Comparison of ENCODE assay signal across 10 mouse cellular contexts in genomic region chr7:128540734-128541133, GRCm38 (mm10). TPM values are rescaled to one million over a fixed set of nuclear protein-coding genes. Genes with fewer than 3 reads are reported as not detected.
DNase-seq lines count a peak whose midpoint lies in the region; ATAC-seq and TF ChIP-seq lines count a peak whose summit lies in the region.
"Had no signal": no experiment of that assay in that cellular context is flagged by ENCODE, and none has a peak within 500 bp of the region (broad histone marks: within the 10 kb centered on the region; RNA-seq: fewer than 3 reads in every experiment).

No protein-coding gene starts in this region.

- no peak overlapping the region for H3K4me3 ChIP-seq in hindbrain, postnatal 0 days (ENCODE audit: low read length)
- no peak overlapping the region for H3K4me3 ChIP-seq in hindbrain, embryonic 14.5 days (replicated peaks; ENCODE audit: low read length)
- no peak overlapping the region for H3K4me3 ChIP-seq in midbrain, embryonic 10.5 days
- H3K4me3 ChIP-seq in midbrain, embryonic 16.5 days (ENCODE audit: low read depth, low read length) = no peak overlapping the region

- DNase-seq in hindbrain, postnatal 0 days (ENCODE audit: low spot score) = no peak
- no peak for DNase-seq in hindbrain, embryonic 14.5 days (ENCODE audit: low spot score)
- no peak for DNase-seq in midbrain, embryonic 10.5 days (ENCODE audit: low spot score)
- DNase-seq in heart, postnatal 10 days = peak; percentile 47 to 61
- DNase-seq in layer of hippocampus, postnatal 25 days (ENCODE audit: extremely low spot score in 1 of 2, low spot score in 1 of 2) = no peak
- no peak for DNase-seq in right cerebral cortex, postnatal 36 days (ENCODE audit: low spot score in 2 of 2)
- DNase-seq: cerebellum, adult 18-20 months; liver, postnatal 0 days had no signal

- peak overlapping the region; percentile 41; the same call in 1 of the 2 replicates for H3K27ac ChIP-seq in hindbrain, postnatal 0 days
- no peak overlapping the region for H3K27ac ChIP-seq in hindbrain, embryonic 14.5 days
- H3K27ac ChIP-seq in midbrain, embryonic 10.5 days (replicated peaks) = 0 out of 2 replicates have a peak overlapping the region, but pooled peaks have one; percentile 33
- H3K27ac ChIP-seq in midbrain, embryonic 16.5 days (ENCODE audit: low read length) = no peak overlapping the region

- no peak overlapping the region for H3K9ac ChIP-seq in hindbrain, postnatal 0 days (replicated peaks; ENCODE audit: low read length)
- H3K9ac ChIP-seq in hindbrain, embryonic 14.5 days = no peak overlapping the region
- no peak overlapping the region for H3K9ac ChIP-seq in midbrain, embryonic 16.5 days (ENCODE audit: low read depth, low read length)
- H3K9ac ChIP-seq: liver, postnatal 0 days had no signal

- no peak for ATAC-seq in hindbrain, postnatal 0 days
- no peak for ATAC-seq in hindbrain, embryonic 14.5 days (ENCODE audit: low FRiP score)
- ATAC-seq in midbrain, embryonic 16.5 days = no peak
- ATAC-seq: forebrain, embryonic 16.5 days; liver, postnatal 0 days had no signal

- no peaks in the 10 kb centered on the region for H3K9me3 ChIP-seq in hindbrain, postnatal 0 days (ENCODE audit: low read length)
- no peaks in the 10 kb centered on the region for H3K9me3 ChIP-seq in hindbrain, embryonic 14.5 days (ENCODE audit: control insufficient read depth, low read length)
- no peaks in the 10 kb centered on the region for H3K9me3 ChIP-seq in midbrain, embryonic 10.5 days (replicated peaks)
- H3K9me3 ChIP-seq in midbrain, embryonic 16.5 days (replicated peaks; ENCODE audit: control insufficient read depth, low read length, poor library complexity, severe bottlenecking) = no peaks in the 10 kb centered on the region

- H3K36me3 ChIP-seq in hindbrain, postnatal 0 days (ENCODE audit: insufficient read depth, low read length) = no peaks in the 10 kb centered on the region
- H3K36me3 ChIP-seq in hindbrain, embryonic 14.5 days (replicated peaks; ENCODE audit: control insufficient read depth, insufficient read depth) = no peaks in the 10 kb centered on the region
- peaks cover 17% of the 10 kb centered on the region for H3K36me3 ChIP-seq in midbrain, embryonic 10.5 days
- no peaks in the 10 kb centered on the region for H3K36me3 ChIP-seq in midbrain, embryonic 16.5 days (ENCODE audit: control insufficient read depth, insufficient read depth, low read length)

- peaks cover 19% of the 10 kb centered on the region for H3K4me1 ChIP-seq in hindbrain, postnatal 0 days (ENCODE audit: insufficient read depth, low read length)
- peaks cover 12% of the 10 kb centered on the region for H3K4me1 ChIP-seq in hindbrain, embryonic 14.5 days (replicated peaks; ENCODE audit: control insufficient read depth, insufficient read depth, low read length)
- H3K4me1 ChIP-seq in midbrain, embryonic 10.5 days = peaks cover 29% of the 10 kb centered on the region
- peaks cover 12% of the 10 kb centered on the region for H3K4me1 ChIP-seq in midbrain, embryonic 16.5 days (ENCODE audit: control insufficient read depth, insufficient read depth, low read length)

- H3K27me3 ChIP-seq in hindbrain, postnatal 0 days (ENCODE audit: insufficient read depth, low read length) = no peaks in the 10 kb centered on the region
- no peaks in the 10 kb centered on the region for H3K27me3 ChIP-seq in hindbrain, embryonic 14.5 days (ENCODE audit: control insufficient read depth, insufficient read depth, low read length)
- H3K27me3 ChIP-seq in midbrain, embryonic 10.5 days (ENCODE audit: low read depth, poor library complexity, severe bottlenecking) = peaks cover 21% of the 10 kb centered on the region
- H3K27me3 ChIP-seq in midbrain, embryonic 16.5 days (ENCODE audit: control insufficient read depth, insufficient read depth, low read depth, low read length) = no peaks in the 10 kb centered on the region

- no peak for TF ChIP-seq CTCF in hindbrain, postnatal 0 days (IDR thresholded peaks at IDR 0.05; ENCODE audit: low read depth)

- 75% methylated on average over 16 of the region's 16 CpGs for WGBS in hindbrain, postnatal 0 days
- 85% methylated on average over 16 of the region's 16 CpGs for WGBS in hindbrain, embryonic 14.5 days
- WGBS in midbrain, embryonic 10.5 days = 86% methylated on average over 16 of the region's 16 CpGs
- WGBS in midbrain, embryonic 16.5 days = 87% methylated on average over 16 of the region's 16 CpGs

- H3K4me2 ChIP-seq in hindbrain, postnatal 0 days (ENCODE audit: low read depth, low read length) = no peak overlapping the region
- H3K4me2 ChIP-seq in hindbrain, embryonic 14.5 days (replicated peaks) = no peak overlapping the region
- no peak overlapping the region for H3K4me2 ChIP-seq in midbrain, embryonic 16.5 days (ENCODE audit: low read length)

- intact Hi-C loops in heart, postnatal 10 days (cut with DNase I) = no loop called here

RNA-seq across cellular contexts. Expression of gene Bag3, which starts 17.3 kb away (rescaled TPM):
- total RNA-seq in hindbrain, postnatal 0 days (2014; rRNA removed) = 4.5 and 6.7 TPM in 2 replicates
- 4.7 and 5.2 TPM in 2 replicates for polyA plus RNA-seq in hindbrain, postnatal 0 days (2015; fragmentation: Nextera tagmentation; extraction: Ambion mirVana)
- polyA plus RNA-seq in hindbrain, embryonic 14.5 days (2014; fragmentation: Nextera tagmentation; extraction: Ambion mirVana) = 2.9 and 3.4 TPM in 2 replicates
- 6.4 and 7.2 TPM in 2 replicates for polyA plus RNA-seq in midbrain, embryonic 10.5 days (2016; fragmentation: Nextera tagmentation; extraction: Ambion mirVana)
- 1.9 and 2.8 TPM in 2 replicates for polyA plus RNA-seq in midbrain, embryonic 16.5 days (2015; fragmentation: Nextera tagmentation; extraction: Ambion mirVana)
- total RNA-seq in heart, postnatal 10 days (2021) = 100 to 1,000 TPM; 157 to 160 TPM
- total RNA-seq in layer of hippocampus, postnatal 25 days (2021) = 1 to 10 TPM; 9.7 TPM

Comparison
In these comparisons a context has a peak if more than half of its experiments do, and no peak if none do; other contexts are left out.
1. H3K27ac ChIP-seq: peak in hindbrain, postnatal 0 days (single experiment) and midbrain, embryonic 10.5 days (single experiment); none in hindbrain, embryonic 14.5 days (single experiment) and midbrain, embryonic 16.5 days (single experiment).
2. DNase-seq: peak in heart, postnatal 10 days (2 of 2); none in hindbrain, postnatal 0 days (single experiment), hindbrain, embryonic 14.5 days (single experiment), midbrain, embryonic 10.5 days (single experiment), layer of hippocampus, postnatal 25 days (0 of 2) and right cerebral cortex, postnatal 36 days (0 of 2).